Mouse (Mus musculus): ENCODE measurements at regions not wholly inside any gene's neighbourhood (a gene's known extent, or its start where the extent isn't known, plus 50 kb on each side); places are given as distances from the start of the nearest gene placed in this dataset.

DNA sequence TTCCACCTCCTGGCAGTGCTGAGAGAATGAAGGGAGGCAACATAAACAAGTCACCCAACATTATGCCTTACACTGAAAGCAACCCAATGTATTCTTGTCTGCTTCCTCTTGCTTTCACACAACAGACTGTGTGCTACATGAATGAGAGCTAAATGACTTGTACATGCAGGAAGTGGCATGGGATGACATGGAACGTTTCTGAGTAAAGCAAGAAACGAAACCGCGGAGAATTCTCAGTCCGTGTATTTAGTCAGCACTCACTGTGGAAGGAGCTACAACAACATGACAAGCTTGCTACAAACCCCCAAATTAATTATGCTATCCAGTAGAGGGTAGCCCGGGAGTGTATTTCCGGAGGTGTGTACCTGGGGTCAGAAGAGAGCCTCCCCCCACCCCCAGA, 349.4 kb upstream of the Fam92a start:
- H3K9ac ChIP-seq, result no peak overlapping the region
- no peak for ATAC-seq (ENCODE audit: low read depth)
- H3K4me2 ChIP-seq, result no peak overlapping the region
- no peaks in the 10 kb centered on the region for H3K4me1 ChIP-seq (replicated peaks)
- no peak overlapping the region for H3K27ac ChIP-seq
- no peak overlapping the region for H3K4me3 ChIP-seq (replicated peaks)
- no peak for DNase-seq
- no peaks in the 10 kb centered on the region for H3K9me3 ChIP-seq (replicated peaks)
- no peaks in the 10 kb centered on the region for H3K36me3 ChIP-seq
- no peaks in the 10 kb centered on the region for H3K27me3 ChIP-seq
- 75% methylated on average over 7 of the region's 7 CpGs for WGBS (ENCODE audit: insufficient replicate concordance)

DNA sequence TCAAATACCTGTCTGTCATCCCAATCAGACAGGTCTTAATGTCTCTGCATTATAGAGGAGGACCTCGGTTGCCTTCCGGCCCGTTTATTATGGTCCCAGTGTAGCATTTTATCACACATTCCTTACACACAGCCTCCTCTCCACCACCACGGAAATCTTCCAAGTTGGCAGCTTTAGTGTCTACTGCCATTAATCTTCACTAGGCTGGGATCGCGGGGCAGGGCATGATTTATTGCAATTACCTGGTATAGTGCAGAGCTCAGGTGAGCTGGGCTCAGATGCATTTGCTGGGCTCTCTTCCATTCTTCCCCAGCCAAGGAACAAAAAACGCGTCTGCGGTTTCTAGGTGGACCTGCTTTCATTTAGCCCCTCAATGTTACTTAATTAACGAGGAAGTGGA, 344.7 kb upstream of the Fam92a start:
- no peak overlapping the region for H3K9ac ChIP-seq
- WGBS (ENCODE audit: insufficient replicate concordance), result 71% methylated on average over 10 of the region's 10 CpGs
- ATAC-seq (ENCODE audit: low read depth), result no peak

DNA sequence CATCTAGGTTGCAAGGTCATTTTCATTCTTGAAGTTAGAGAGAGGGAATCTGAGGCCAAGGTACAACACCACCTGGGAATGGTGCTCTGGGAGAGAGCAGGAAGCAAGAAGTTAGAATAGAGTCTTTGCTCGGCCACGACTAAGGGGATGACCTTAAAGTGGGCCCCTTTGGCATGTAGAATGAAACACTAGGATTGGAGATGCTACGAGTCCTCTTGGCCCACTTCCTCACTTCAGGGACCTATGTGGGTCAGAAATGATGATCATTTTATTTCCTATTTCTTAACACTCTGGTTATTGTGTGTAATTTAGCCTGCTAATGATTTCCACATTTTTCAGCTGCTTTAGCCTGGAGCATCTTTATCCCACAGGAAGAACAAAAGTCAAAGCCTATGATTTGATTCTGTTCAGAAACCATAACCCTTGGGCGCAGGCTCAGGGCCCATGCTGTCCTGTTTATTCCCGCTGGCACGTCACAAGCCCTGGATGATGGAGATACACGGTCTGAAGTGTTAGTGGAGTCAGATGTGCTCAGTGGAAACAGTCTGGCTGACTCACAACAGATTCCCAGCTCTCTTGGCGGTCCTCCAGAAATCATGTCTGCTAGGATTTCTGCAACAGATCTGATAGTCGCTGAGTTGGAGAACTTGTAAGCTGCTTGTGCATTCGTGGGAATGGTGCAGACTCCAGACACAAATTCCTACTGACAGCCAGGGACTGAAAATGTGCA, 340.0 kb upstream of the Fam92a start:
- H3K27ac ChIP-seq, result no peak overlapping the region
- no peak for ATAC-seq (ENCODE audit: low read depth)

More for the DNA sequence above, 344.7 kb upstream of the Fam92a start:
- Histone ChIP-seq H3K9me3 (replicated peaks) (no peaks in the 10 kb centered on the region), H3K4me2 (no peak overlapping the region), H3K36me3 (no peaks in the 10 kb centered on the region), H3K27ac (no peak overlapping the region), H3K27me3 (no peaks in the 10 kb centered on the region), H3K4me1 (replicated peaks) (no peaks in the 10 kb centered on the region), H3K4me3 (replicated peaks) (no peak overlapping the region)
- DNase-seq, result no peak

DNA sequence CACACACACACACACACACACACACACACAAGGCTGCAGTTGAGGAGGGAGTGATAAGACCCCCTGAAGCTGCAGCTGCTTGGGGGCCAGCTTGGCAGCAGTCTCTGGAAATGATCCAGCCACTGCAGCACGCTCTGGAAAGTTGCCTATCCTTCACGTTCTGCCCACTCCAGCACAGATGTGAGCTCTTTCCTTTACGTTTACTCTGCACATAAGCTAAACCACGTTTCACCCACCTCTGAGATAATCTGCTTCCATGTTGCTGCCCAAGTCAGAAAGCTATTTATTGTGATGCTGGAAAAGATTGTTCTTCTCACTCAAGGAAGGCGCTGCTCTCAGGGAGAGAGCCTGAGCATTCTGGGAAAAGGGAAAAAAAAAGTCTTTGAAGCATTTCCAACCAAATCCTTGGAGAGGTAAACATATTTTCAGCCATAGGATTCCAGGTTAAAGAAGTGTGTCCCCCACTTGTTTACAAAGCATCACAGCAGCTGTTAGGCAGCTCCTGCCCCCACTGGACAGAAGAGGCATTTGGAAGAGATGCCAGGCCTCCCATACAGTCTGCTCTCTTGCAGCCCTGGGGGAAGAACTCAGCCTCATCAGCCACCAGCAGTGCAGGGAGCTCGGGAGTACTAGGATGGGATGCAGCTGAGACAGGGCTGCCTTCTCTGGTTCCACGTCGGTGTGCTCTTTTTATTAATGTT, 335.2 kb upstream of the Fam92a start:
- Histone ChIP-seq H3K27ac (no peak overlapping the region), H3K36me3 (no peaks in the 10 kb centered on the region), H3K4me1 (replicated peaks) (no peaks in the 10 kb centered on the region), H3K4me2 (no peak overlapping the region), H3K27me3 (no peaks in the 10 kb centered on the region), H3K4me3 (replicated peaks) (no peak overlapping the region), H3K9me3 (replicated peaks) (no peaks in the 10 kb centered on the region), H3K9ac (no peak overlapping the region)
- WGBS (ENCODE audit: insufficient replicate concordance), result 38% methylated on average over 8 of the region's 8 CpGs
- DNase-seq, result no peak
- ATAC-seq (ENCODE audit: low read depth), result no peak

More for the DNA sequence above, 340.0 kb upstream of the Fam92a start:
- Histone ChIP-seq H3K4me3 (replicated peaks) (no peak overlapping the region), H3K9ac (no peak overlapping the region), H3K36me3 (no peaks in the 10 kb centered on the region), H3K4me2 (no peak overlapping the region), H3K9me3 (replicated peaks) (no peaks in the 10 kb centered on the region), H3K27me3 (no peaks in the 10 kb centered on the region), H3K4me1 (replicated peaks) (no peaks in the 10 kb centered on the region)
- 54% methylated on average over 10 of the region's 10 CpGs for whole genome bisulfite sequencing (ENCODE audit: insufficient replicate concordance)
- DNase-seq, result no peak

DNA sequence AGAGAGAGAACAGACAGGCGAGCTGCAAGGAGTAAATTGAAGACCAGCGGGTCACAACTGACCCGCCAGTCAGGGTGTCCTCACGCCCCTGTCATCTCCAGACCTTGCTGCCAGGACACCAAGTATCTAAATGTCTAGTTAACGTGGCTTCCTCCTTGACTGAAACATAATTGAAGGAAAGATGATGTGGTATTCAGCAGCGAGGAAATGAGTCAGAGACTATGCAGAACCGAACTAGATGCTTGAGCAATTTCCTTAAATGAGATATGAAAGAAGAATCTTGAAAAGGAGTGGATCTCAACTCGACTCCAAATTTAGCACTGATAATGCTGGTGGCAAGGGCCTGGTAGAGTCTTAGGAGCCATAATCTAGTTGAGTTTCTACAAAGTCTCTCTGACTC, 329.3 kb upstream of the Fam92a start:
- WGBS (ENCODE audit: insufficient replicate concordance), result 45% methylated on average over 8 of the region's 8 CpGs
- Histone ChIP-seq H3K4me3 (replicated peaks) (no peak overlapping the region), H3K9me3 (replicated peaks) (no peaks in the 10 kb centered on the region), H3K27me3 (no peaks in the 10 kb centered on the region), H3K27ac (no peak overlapping the region), H3K4me1 (replicated peaks) (no peaks in the 10 kb centered on the region), H3K4me2 (no peak overlapping the region), H3K9ac (no peak overlapping the region), H3K36me3 (no peaks in the 10 kb centered on the region)
- DNase-seq (no peak), ATAC-seq (ENCODE audit: low read depth) (no peak)

DNA sequence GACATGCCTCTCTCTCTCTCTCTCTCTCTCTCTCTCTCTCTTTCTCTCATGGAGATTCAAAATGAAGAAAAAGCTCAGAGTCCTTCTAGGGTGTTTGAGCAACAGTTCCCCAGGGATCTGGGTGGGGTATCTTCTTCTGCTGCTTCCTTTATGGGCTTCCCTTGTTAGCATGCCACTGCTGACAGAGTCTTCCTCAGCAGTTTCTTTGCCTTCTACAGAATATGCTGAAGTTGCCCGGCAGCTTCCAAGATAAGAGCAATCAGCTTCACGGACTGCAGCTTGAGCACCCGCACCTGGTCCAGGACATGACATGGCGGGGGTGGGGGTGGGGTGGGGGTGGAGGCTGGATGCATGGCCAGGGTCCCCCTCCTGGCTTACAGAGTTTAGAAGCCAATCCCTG, 326.6 kb upstream of the Fam92a start:
- no peak overlapping the region for H3K9ac ChIP-seq
- H3K9me3 ChIP-seq (replicated peaks), result no peaks in the 10 kb centered on the region
- DNase-seq (no peak), ATAC-seq (ENCODE audit: low read depth) (no peak)
- no peak overlapping the region for H3K4me3 ChIP-seq (replicated peaks)
- WGBS (ENCODE audit: insufficient replicate concordance), result 40% methylated on average over 4 of the region's 4 CpGs
- H3K4me2 ChIP-seq, result no peak overlapping the region
- H3K36me3 ChIP-seq, result no peaks in the 10 kb centered on the region
- H3K27ac ChIP-seq, result no peak overlapping the region
- no peaks in the 10 kb centered on the region for H3K27me3 ChIP-seq
- H3K4me1 ChIP-seq (replicated peaks), result no peaks in the 10 kb centered on the region

DNA sequence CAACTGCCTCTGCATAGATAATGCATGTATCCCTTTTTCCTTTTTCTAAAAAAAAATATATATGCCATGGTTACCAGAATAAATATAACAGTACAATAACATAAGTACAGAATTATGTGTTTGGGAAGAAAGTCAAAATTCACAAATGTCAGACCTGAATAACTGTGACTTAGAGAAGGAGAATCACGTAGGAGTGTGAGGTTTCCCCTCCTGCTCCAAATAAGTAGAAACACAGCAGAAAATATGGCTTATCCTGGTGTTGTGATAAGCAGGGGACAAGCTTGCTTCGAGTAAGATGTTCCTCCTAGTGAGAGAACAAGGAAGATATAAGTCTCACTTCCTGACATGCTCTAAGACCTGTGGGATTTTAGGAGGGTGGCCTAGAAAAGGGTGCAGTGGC, 320.7 kb upstream of the Fam92a start:
- Histone ChIP-seq H3K27ac (no peak overlapping the region), H3K36me3 (no peaks in the 10 kb centered on the region), H3K4me2 (no peak overlapping the region), H3K4me3 (replicated peaks) (no peak overlapping the region), H3K4me1 (replicated peaks) (no peaks in the 10 kb centered on the region), H3K9me3 (replicated peaks) (no peaks in the 10 kb centered on the region), H3K27me3 (no peaks in the 10 kb centered on the region), H3K9ac (no peak overlapping the region)
- ATAC-seq (ENCODE audit: low read depth) (no peak), DNase-seq (no peak)
- 42% methylated on average over 2 of the region's 2 CpGs for WGBS (ENCODE audit: insufficient replicate concordance)

DNA sequence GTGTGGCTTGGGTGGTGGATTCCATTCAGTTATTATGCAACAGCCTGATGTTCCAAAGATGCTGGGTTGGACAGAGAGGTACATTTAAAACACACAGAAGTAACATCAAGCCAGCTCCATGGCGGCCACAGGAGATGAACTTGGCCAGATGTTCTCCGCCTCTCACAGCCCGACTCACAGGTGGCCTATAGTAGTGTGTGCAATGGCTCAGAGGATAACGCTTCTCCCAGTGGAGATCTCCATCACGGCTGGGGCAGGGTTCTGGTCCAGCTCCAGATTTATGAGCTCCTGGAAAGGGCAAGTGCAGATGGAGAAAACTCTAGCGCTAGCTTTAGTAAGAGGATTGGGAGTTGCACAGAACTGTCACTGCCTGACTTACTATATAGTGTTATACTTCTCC, 319.5 kb upstream of the Fam92a start:
- no peak overlapping the region for H3K27ac ChIP-seq
- no peak overlapping the region for H3K4me3 ChIP-seq (replicated peaks)
- H3K9me3 ChIP-seq (replicated peaks), result no peaks in the 10 kb centered on the region
- WGBS (ENCODE audit: insufficient replicate concordance), result 70% methylated on average over 6 of the region's 6 CpGs
- H3K36me3 ChIP-seq, result no peaks in the 10 kb centered on the region
- DNase-seq (no peak), ATAC-seq (ENCODE audit: low read depth) (no peak)
- H3K27me3 ChIP-seq, result no peaks in the 10 kb centered on the region
- no peak overlapping the region for H3K9ac ChIP-seq
- no peaks in the 10 kb centered on the region for H3K4me1 ChIP-seq (replicated peaks)
- H3K4me2 ChIP-seq, result no peak overlapping the region

DNA sequence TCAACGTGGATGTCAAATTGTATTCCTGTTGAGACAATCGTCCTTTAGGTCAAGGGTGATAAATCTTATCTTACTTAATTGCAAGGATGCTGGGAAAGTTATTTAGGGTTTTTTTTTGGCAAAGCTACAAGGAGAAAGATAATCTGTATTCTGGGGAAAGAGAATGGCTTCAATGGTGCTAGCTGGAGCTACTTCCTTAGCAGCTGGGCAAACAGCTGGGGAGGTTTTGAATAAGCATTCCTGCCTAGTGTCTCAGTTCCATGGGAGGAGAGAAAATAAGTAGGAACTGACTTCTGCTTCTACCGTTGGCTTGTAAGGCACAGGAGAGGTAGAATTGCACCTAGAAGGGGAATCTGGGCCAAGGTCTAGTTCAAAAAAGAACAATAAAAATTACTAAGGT, 318.3 kb upstream of the Fam92a start:
- ATAC-seq (ENCODE audit: low read depth), result no peak
- Histone ChIP-seq H3K9me3 (replicated peaks) (no peaks in the 10 kb centered on the region), H3K36me3 (no peaks in the 10 kb centered on the region), H3K4me2 (no peak overlapping the region), H3K27me3 (no peaks in the 10 kb centered on the region), H3K4me1 (replicated peaks) (no peaks in the 10 kb centered on the region), H3K4me3 (replicated peaks) (no peak overlapping the region), H3K9ac (no peak overlapping the region), H3K27ac (no peak overlapping the region)
- 56% methylated on average over 3 of the region's 3 CpGs for WGBS (ENCODE audit: insufficient replicate concordance)
- DNase-seq, result no peak

DNA sequence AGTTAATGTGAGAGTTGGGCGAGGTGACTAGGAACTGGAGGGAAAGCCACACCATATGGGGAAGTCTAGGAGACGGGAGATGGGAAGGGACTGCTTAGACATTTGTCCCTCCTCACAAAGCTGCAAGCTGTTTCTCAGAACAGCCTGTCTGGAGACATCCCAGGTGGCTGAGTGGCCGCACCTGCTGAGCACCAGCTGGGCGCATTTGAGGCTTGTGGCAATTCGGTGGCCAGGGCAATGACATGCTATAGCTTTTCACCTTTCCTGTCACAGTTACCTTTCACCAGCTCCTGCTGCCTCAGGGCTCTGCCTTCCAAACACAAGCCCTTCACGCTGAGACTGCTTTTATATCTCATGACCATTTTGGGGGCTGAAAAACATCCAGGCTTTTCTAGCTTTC, 317.5 kb upstream of the Fam92a start:
- Histone ChIP-seq H3K4me2 (no peak overlapping the region), H3K9ac (no peak overlapping the region), H3K9me3 (replicated peaks) (no peaks in the 10 kb centered on the region), H3K27me3 (no peaks in the 10 kb centered on the region), H3K4me3 (replicated peaks) (no peak overlapping the region), H3K36me3 (no peaks in the 10 kb centered on the region), H3K4me1 (replicated peaks) (no peaks in the 10 kb centered on the region), H3K27ac (no peak overlapping the region)
- DNase-seq (no peak), ATAC-seq (ENCODE audit: low read depth) (no peak)
- WGBS (ENCODE audit: insufficient replicate concordance), result 62% methylated on average over 6 of the region's 6 CpGs

DNA sequence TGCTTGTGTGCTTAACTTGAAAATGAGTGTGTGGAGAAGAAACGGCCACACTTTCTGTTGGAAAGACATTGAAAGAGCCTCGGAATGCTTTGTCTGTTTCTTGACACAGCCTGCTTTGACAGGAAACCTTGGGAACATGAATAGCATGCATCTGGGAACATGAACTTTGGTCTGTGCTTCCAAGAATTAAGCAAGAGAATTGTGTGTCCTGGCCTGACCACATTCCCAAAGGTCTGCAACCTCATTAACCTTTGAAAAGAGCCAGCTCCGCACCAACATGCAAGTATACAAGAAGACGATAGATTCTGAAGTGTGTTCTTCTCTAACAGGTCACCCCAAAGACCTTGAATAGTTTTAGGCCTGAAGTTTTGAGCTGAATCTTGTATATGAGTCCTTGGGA, 309.7 kb upstream of the Fam92a start:
- no peaks in the 10 kb centered on the region for H3K4me1 ChIP-seq (replicated peaks)
- no peak overlapping the region for H3K4me2 ChIP-seq
- no peak overlapping the region for H3K4me3 ChIP-seq (replicated peaks)
- no peaks in the 10 kb centered on the region for H3K27me3 ChIP-seq
- H3K9ac ChIP-seq, result no peak overlapping the region
- H3K27ac ChIP-seq, result no peak overlapping the region
- ATAC-seq (ENCODE audit: low read depth) (no peak), DNase-seq (no peak)
- WGBS (ENCODE audit: insufficient replicate concordance), result 67% methylated on average over 4 of the region's 4 CpGs
- no peaks in the 10 kb centered on the region for H3K9me3 ChIP-seq (replicated peaks)
- no peaks in the 10 kb centered on the region for H3K36me3 ChIP-seq

DNA sequence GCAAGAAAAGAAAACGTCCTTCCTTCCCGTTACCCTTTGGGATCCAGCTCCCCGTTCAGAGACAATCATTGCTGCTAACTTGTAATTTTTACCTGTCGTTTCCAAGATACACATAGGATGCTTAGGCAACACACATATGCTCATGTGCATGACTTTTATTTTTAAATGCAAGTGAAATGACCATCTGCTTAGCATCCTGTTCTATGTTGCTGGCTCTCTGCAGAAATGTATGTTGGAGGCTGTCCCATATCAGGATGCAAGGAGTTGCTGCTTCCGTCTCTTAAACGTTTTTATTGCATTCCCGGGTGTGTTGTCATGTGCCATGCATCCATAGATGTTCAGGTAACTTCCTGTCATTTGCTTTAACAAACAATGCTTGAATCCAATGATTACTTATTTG, 304.9 kb upstream of the Fam92a start:
- no peak overlapping the region for H3K4me3 ChIP-seq (replicated peaks)
- H3K27ac ChIP-seq, result no peak overlapping the region
- WGBS (ENCODE audit: insufficient replicate concordance), result 66% methylated on average over 7 of the region's 7 CpGs
- no peaks in the 10 kb centered on the region for H3K36me3 ChIP-seq
- DNase-seq (no peak), ATAC-seq (ENCODE audit: low read depth) (no peak)
- no peak overlapping the region for H3K9ac ChIP-seq
- no peaks in the 10 kb centered on the region for H3K4me1 ChIP-seq (replicated peaks)
- H3K27me3 ChIP-seq, result no peaks in the 10 kb centered on the region
- no peaks in the 10 kb centered on the region for H3K9me3 ChIP-seq (replicated peaks)
- H3K4me2 ChIP-seq, result no peak overlapping the region

Data from liver, embryonic 13.5 days (tissue).